ENCODE assay signal across 14 mouse cellular contexts in genomic region chr17:71742935-71743334, GRCm38 (mm10). TPM values are rescaled to one million over a fixed set of nuclear protein-coding genes. Genes with fewer than 3 reads are reported as not detected.
A peak's percentile ranks its signal among the peaks of the same experiment; 100 is the strongest.
DNase-seq lines count a peak whose midpoint lies in the region; ATAC-seq lines count a peak whose summit lies in the region.
"Had no signal": no experiment of that assay in that cellular context is flagged by ENCODE, and none has a peak within 500 bp of the region (broad histone marks: within the 10 kb centered on the region; RNA-seq: fewer than 3 reads in every experiment).

No protein-coding gene starts in this region.

- no peak overlapping the region for H3K4me3 ChIP-seq in heart, embryonic 13.5 days
- no peak overlapping the region for H3K4me3 ChIP-seq in lung, embryonic 16.5 days (ENCODE audit: low read length)
- H3K4me3 ChIP-seq: erythroblast, embryonic 14.5 days; lung, embryonic 15.5 days had no signal

- H3K27me3 ChIP-seq in heart, embryonic 13.5 days (replicated peaks) = no peaks in the 10 kb centered on the region
- no peaks in the 10 kb centered on the region for H3K27me3 ChIP-seq in lung, embryonic 16.5 days (ENCODE audit: control insufficient read depth, insufficient read depth, low read depth, low read length)
- H3K27me3 ChIP-seq: lung, embryonic 15.5 days had no signal

- no peak for DNase-seq in heart, postnatal 4 days
- DNase-seq in 3T3-L1 (ENCODE audit: low read depth, low spot score) = peak; percentile 58
- peak; percentile 27 to 32 for DNase-seq in frontal cortex, postnatal 14 days (ENCODE audit: low spot score in 2 of 2)
- no peak for DNase-seq in gastrocnemius, adult 8-10 months (ENCODE audit: low spot score in 2 of 2)
- DNase-seq in adrenal gland, postnatal 4 days (ENCODE audit: low spot score in 2 of 2) = no peak
- no peak for DNase-seq in ovary, adult 18-20 months (ENCODE audit: low spot score)
- DNase-seq: cerebellum, adult 11 months had no signal

- H3K4me2 ChIP-seq in heart, embryonic 13.5 days = no peak overlapping the region
- no peak overlapping the region for H3K4me2 ChIP-seq in lung, embryonic 16.5 days (ENCODE audit: low read depth, low read length)
- H3K4me2 ChIP-seq: lung, embryonic 15.5 days had no signal

- no peak overlapping the region for H3K27ac ChIP-seq in heart, embryonic 13.5 days (replicated peaks)
- no peak overlapping the region for H3K27ac ChIP-seq in lung, embryonic 16.5 days (ENCODE audit: low read length)
- H3K27ac ChIP-seq: lung, embryonic 15.5 days had no signal

- H3K9me3 ChIP-seq in heart, embryonic 13.5 days = no peaks in the 10 kb centered on the region
- no peaks in the 10 kb centered on the region for H3K9me3 ChIP-seq in lung, embryonic 16.5 days (ENCODE audit: control insufficient read depth, low read length)
- H3K9me3 ChIP-seq: lung, embryonic 15.5 days had no signal

- H3K9ac ChIP-seq in heart, embryonic 13.5 days = 0 out of 2 replicates have a peak overlapping the region, but pooled peaks have one; percentile 14
- H3K9ac ChIP-seq in lung, embryonic 16.5 days (ENCODE audit: low read length) = no peak overlapping the region
- H3K9ac ChIP-seq: lung, embryonic 15.5 days had no signal

- 38% methylated on average over 5 of the region's 5 CpGs for WGBS in heart, embryonic 13.5 days
- WGBS in lung, embryonic 16.5 days = 17% methylated on average over 5 of the region's 5 CpGs

- H3K4me1 ChIP-seq in heart, embryonic 13.5 days = peaks cover 12% of the 10 kb centered on the region
- H3K4me1 ChIP-seq in lung, embryonic 16.5 days (replicated peaks; ENCODE audit: control insufficient read depth, insufficient read depth, low read length) = 0 out of 2 replicates have a peak, but pooled peaks cover 4% of the 10 kb centered on the region

- no peaks in the 10 kb centered on the region for H3K36me3 ChIP-seq in heart, embryonic 13.5 days
- no peaks in the 10 kb centered on the region for H3K36me3 ChIP-seq in lung, embryonic 16.5 days (ENCODE audit: control insufficient read depth, insufficient read depth, low read length)
- H3K36me3 ChIP-seq: lung, embryonic 15.5 days had no signal

- no peak for ATAC-seq in heart, embryonic 13.5 days (ENCODE audit: extremely low read depth, insufficient number of reproducible peaks, low FRiP score, low TSS enrichment)
- ATAC-seq in lung, embryonic 16.5 days (ENCODE audit: low read depth) = peak; percentile 26; the same call in 1 of the 2 replicates
- ATAC-seq: CD4-positive, CD25-positive, alpha-beta regulatory T cell, adult 4 months had no signal

RNA-seq across cellular contexts. Expression of gene Pcare, which starts 9.8 kb away (rescaled TPM):
- polyA plus RNA-seq in heart, embryonic 13.5 days (2015; fragmentation: Nextera tagmentation; extraction: Ambion mirVana) = not detected in 2 replicates
- total RNA-seq in heart, postnatal 4 days (2021) = 1 to 10 TPM; 1.4 to 1.6 TPM
- polyA plus RNA-seq in lung, embryonic 16.5 days (2015; fragmentation: Nextera tagmentation; extraction: Ambion mirVana) = not detected in 2 replicates
- total RNA-seq in gastrocnemius, adult 8-10 months (2022) = not detected
- not detected for total RNA-seq in adrenal gland, postnatal 4 days (2021)
- polyA plus RNA-seq: CD4-positive, CD25-positive, alpha-beta regulatory T cell, adult 4 months; erythroblast, embryonic 14.5 days; large intestine, adult 2 months; lung, embryonic 15.5 days; neural tube, embryonic 11.5 days had no signal

RNA-seq across cellular contexts. Expression of gene Clip4, which starts 25.3 kb away (rescaled TPM):
- 25.4 and 29.2 TPM in 2 replicates for polyA plus RNA-seq in heart, embryonic 13.5 days (2015; fragmentation: Nextera tagmentation; extraction: Ambion mirVana)
- 100 to 1,000 TPM; 173 TPM for total RNA-seq in heart, postnatal 4 days (2021)
- polyA plus RNA-seq in lung, embryonic 16.5 days (2015; fragmentation: Nextera tagmentation; extraction: Ambion mirVana) = 6.0 and 6.9 TPM in 2 replicates
- total RNA-seq in gastrocnemius, adult 8-10 months (2022) = 100 to 1,000 TPM; 105 to 135 (median 118) TPM
- total RNA-seq in adrenal gland, postnatal 4 days (2021) = 10 to 100 TPM; 21.9 to 26.4 TPM
- polyA plus RNA-seq: CD4-positive, CD25-positive, alpha-beta regulatory T cell, adult 4 months; erythroblast, embryonic 14.5 days had no signal

Comparison
In these comparisons a context has a peak if more than half of its experiments do, and no peak if none do; other contexts are left out.
1. DNase-seq: peak in 3T3-L1 (single experiment) and frontal cortex, postnatal 14 days (2 of 2); none in heart, postnatal 4 days (single experiment), gastrocnemius, adult 8-10 months (0 of 2), adrenal gland, postnatal 4 days (0 of 2) and ovary, adult 18-20 months (single experiment).